Mouse (Mus musculus) spleen, adult 2 months (tissue): ENCODE results near the gene Disp1. TPM values are rescaled to one million over a fixed set of nuclear protein-coding genes. Genes with fewer than 3 reads are reported as not detected.

ENCODE experiments used
- DNase-seq, 2 experiments: peaks; one replicate each; pipeline versions ENCODE4 v3.0.0 to v3.0.0-alpha.2; 2012 to 2021; ENCODE audit warnings: low spot score in 2 of 2, low read depth in 1 of 2
- H3K27ac ChIP-seq: fragments of 200-500 bp; 2 replicates; pipeline ENCODE4 v1.5.1; 2012; ENCODE audit warnings: low read length, inconsistent platforms; ENCODE audit not compliant: insufficient read depth
- H3K27me3 ChIP-seq: fragments of 200-500 bp; 2 replicates; pipeline ENCODE4 v1.6.1; 2012; ENCODE audit warnings: mild to moderate bottlenecking, moderate library complexity, low read length, inconsistent platforms; ENCODE audit not compliant: control insufficient read depth, insufficient read depth
- H3K36me3 ChIP-seq: fragments of 200-500 bp; 2 replicates; pipeline ENCODE4 v1.6.1; 2012; ENCODE audit warnings: mild to moderate bottlenecking, low read length, inconsistent platforms; ENCODE audit not compliant: control insufficient read depth, insufficient read depth
- H3K4me1 ChIP-seq: fragments of 200-500 bp; 2 replicates; pipeline ENCODE4 v1.6.1; 2011; ENCODE audit warnings: inconsistent platforms; ENCODE audit not compliant: control insufficient read depth, insufficient read depth, insufficient read length
- H3K4me3 ChIP-seq: fragments of 200-500 bp; 2 replicates; pipeline ENCODE4 v1.5.1; 2011; ENCODE audit warnings: mild to moderate bottlenecking, inconsistent platforms; ENCODE audit not compliant: insufficient read depth, insufficient read length; ENCODE audit errors: extremely low read depth
- CTCF ChIP-seq: fragments of 200-500 bp; IDR thresholded peaks from 2 replicates; pipeline ENCODE4 v1.5.1; 2011; ENCODE audit warnings: mild to moderate bottlenecking, inconsistent platforms; ENCODE audit not compliant: insufficient read depth, insufficient read length, insufficient replicate concordance; ENCODE audit errors: extremely low read depth
- POLR2A ChIP-seq: fragments of 200-500 bp; IDR thresholded peaks from 2 replicates; pipeline ENCODE4 v1.6.1; 2011; ENCODE audit warnings: low read depth, low read length, inconsistent platforms
- WGBS: fragments of 180-500 bp; shearing (Covaris S2); methylation state at CpG from one replicate; pipeline ENCODE4 v1.1.7; 2018; 5-methylcytosine and 5-hydroxymethylcytosine counted together
- polyA plus RNA-seq: library from polyadenylated mRNA; depleted of rRNA; stranded (reverse); fragments of >200 nt; gene quantifications from 2 replicates; pipeline ENCODE4 v1.2.3, GENCODE M21; 2012

The Disp1 gene
- polyA plus RNA-seq, 1 experiment, result 8.5 TPM

GRCm38 (mm10) chr1:183138088-183138487 is 83.2 kb downstream of the Disp1 start:
- Histone ChIP-seq H3K4me3 (no peak overlapping the region), H3K27me3 (no peaks in the 10 kb centered on the region), H3K4me1 (no peaks in the 10 kb centered on the region), H3K27ac (no peak overlapping the region), H3K36me3 (peaks cover 3% of the 10 kb centered on the region; the same call in 1 of the 2 replicates)
- no peak for DNase-seq
- TF ChIP-seq CTCF, result no peak
- WGBS, result 93% methylated on average over 4 of the region's 4 CpGs

- no peak overlapping the region for H3K27ac ChIP-seq
- DNase-seq, result no peak
- no peaks in the 10 kb centered on the region for H3K27me3 ChIP-seq
- no peak for TF ChIP-seq CTCF
- no peak for TF ChIP-seq POLR2A
- H3K4me3 ChIP-seq, result no peak overlapping the region
- H3K4me1 ChIP-seq, result no peaks in the 10 kb centered on the region
- peaks cover 3% of the 10 kb centered on the region; the same call in 1 of the 2 replicates for H3K36me3 ChIP-seq
- 63% methylated on average over 4 of the region's 4 CpGs for WGBS
These were observed 86.9 kb downstream of the Disp1 start for GRCm38 (mm10) chr1:183134427-183134826.

DNA sequence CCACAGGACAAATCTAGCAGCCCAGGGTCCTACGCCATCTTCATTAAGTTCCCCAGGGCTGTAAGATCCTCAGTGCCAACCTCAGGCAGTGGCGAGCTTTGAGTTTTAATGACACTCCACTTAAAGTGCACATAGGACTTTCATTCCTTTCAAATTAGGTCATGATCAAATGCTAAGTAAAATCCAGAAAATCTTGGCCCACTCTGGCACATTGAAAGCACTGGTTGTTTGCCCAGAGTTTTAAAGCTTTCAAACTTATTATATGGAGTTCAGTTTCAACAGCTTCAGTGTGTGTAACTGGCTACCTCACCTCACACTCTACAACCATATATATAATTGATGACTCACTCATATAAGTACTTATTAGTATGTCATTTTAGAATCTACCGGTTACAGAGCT is 87.9 kb downstream of the Disp1 start:
- H3K27ac ChIP-seq, result no peak overlapping the region
- WGBS, result 91% methylated on average over 3 of the region's 3 CpGs
- TF ChIP-seq CTCF, result no peak
- TF ChIP-seq POLR2A, result no peak

GRCm38 (mm10) chr1:183127246-183127645 is 94.1 kb downstream of the Disp1 start:
- no peak overlapping the region for H3K4me3 ChIP-seq
- TF ChIP-seq POLR2A, result no peak
- TF ChIP-seq CTCF, result no peak
- DNase-seq, result no peak
- H3K27me3 ChIP-seq, result no peaks in the 10 kb centered on the region
- H3K27ac ChIP-seq, result no peak overlapping the region
- no peaks in the 10 kb centered on the region for H3K4me1 ChIP-seq
- H3K36me3 ChIP-seq, result no peaks in the 10 kb centered on the region
- WGBS, result 86% methylated on average over 4 of the region's 4 CpGs

More for the DNA sequence above, 87.9 kb downstream of the Disp1 start:
- Histone ChIP-seq H3K4me3 (no peak overlapping the region), H3K27me3 (no peaks in the 10 kb centered on the region), H3K36me3 (peaks cover 3% of the 10 kb centered on the region; the same call in 1 of the 2 replicates), H3K4me1 (no peaks in the 10 kb centered on the region)
- DNase-seq, result no peak

- H3K27ac ChIP-seq, result no peak overlapping the region
- DNase-seq, result no peak
- TF ChIP-seq POLR2A (no peak), CTCF (no peak)
- H3K4me1 ChIP-seq, result no peaks in the 10 kb centered on the region
- no peaks in the 10 kb centered on the region for H3K27me3 ChIP-seq
- no peak overlapping the region for H3K4me3 ChIP-seq
- WGBS, result 88% methylated on average over 3 of the region's 3 CpGs
- H3K36me3 ChIP-seq, result no peaks in the 10 kb centered on the region
These were observed 97.6 kb downstream of the Disp1 start for GRCm38 (mm10) chr1:183123725-183124124.

GRCm38 (mm10) chr1:183120341-183120923 is 100.9 kb downstream of the Disp1 start:
- Histone ChIP-seq H3K4me3 (no peak overlapping the region), H3K27ac (no peak overlapping the region), H3K4me1 (no peaks in the 10 kb centered on the region), H3K36me3 (no peaks in the 10 kb centered on the region; the same call in 1 of the 2 replicates), H3K27me3 (no peaks in the 10 kb centered on the region)
- DNase-seq, result no peak
- TF ChIP-seq POLR2A (no peak), CTCF (no peak)
- 94% methylated on average over 12 of the region's 12 CpGs for WGBS
